Mouse (Mus musculus): ENCODE data around the gene Mustn1.

Mustn1 gene

DNA sequence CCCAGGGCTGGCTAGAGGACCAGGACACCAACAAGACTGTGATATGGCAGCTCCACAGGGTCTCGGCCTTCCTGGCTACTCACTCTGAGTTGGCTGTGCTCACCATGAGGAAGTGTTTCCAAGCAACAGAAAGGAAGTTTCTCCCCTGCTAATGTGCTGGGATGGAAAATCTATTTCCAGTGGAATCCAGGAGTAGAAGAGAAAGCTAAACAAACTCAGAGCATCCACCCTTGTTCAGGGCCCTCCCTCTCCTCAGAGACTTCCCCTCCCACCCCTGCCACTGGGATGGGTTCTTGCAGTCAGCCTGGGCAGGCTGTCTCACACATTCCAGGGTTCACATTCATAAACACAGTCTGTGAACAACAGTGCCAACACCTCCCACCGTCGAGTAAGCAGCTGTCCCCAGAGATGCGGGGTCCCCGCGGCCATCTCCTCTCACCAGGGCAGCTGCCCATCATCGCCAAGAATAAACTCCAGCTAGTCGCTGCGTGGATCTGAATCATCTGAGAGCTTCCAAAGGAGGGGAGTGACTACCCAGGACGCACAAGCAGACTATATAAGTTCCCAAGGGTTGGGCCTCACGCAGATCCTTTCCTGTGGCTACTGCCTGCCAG, at the start of gene Mustn1:
Mustn1 (plus strand) TSS at position 243 of the 614 bp plus-strand sequence.
- no peak for DNase-seq

- DNase-seq: no peak
These were observed 41.5 kb upstream of the Mustn1 start for GRCm38 (mm10) chr14:30837416-30837996.

- DNase-seq: no peak
These were observed 35.3 kb upstream of the Mustn1 start for GRCm38 (mm10) chr14:30843701-30844100.

DNA sequence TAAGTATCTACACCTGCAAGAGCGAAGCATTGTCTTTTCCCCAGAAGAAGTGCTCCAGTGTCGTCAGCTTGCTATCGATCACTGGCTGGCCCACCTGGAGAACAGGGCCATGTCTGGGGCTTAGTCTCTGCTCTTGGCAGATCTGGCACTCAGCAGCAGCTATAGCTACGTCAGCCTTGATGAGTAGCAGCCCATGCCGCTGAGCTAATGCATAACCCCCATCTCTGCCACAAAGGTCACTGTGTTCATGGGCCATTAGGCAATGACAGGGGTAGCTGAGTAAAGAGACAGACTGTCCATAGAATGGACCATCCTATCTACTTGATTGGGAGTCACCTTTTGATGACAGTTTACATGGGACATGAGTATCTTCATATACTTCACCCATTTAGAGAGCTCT, 28.5 kb upstream of the Mustn1 start:
- DNase-seq: no peak

GRCm38 (mm10) chr14:30852325-30852724, 26.7 kb upstream of the Mustn1 start:
- no peak for DNase-seq

- no peak for DNase-seq
These were observed 23.7 kb upstream of the Mustn1 start for GRCm38 (mm10) chr14:30855316-30855715.

GRCm38 (mm10) chr14:30856885-30857507, 22.0 kb upstream of the Mustn1 start:
- no peak for DNase-seq

DNA sequence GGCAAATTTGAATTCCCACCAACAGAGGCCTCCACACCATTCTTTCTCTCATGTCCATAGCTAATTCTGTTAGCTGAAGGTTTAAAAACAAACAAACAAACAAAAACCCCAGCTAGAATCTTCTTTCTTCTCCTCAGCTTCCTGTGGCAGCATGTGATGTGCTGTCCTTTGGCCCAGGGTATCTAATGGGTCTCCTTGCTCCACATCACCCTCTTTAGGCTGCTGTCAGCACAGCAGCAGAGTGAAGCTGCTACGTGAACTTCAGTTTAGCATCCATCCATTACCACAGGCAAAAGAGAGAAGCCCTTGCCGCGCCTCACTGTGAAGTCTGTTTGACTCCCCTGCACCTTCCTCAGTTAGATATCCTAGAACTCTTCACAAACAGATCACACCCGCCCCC, 21.0 kb upstream of the Mustn1 start:
- no peak for DNase-seq

- DNase-seq: no peak
These were observed 17.4 kb upstream of the Mustn1 start for GRCm38 (mm10) chr14:30861421-30862125.

DNA sequence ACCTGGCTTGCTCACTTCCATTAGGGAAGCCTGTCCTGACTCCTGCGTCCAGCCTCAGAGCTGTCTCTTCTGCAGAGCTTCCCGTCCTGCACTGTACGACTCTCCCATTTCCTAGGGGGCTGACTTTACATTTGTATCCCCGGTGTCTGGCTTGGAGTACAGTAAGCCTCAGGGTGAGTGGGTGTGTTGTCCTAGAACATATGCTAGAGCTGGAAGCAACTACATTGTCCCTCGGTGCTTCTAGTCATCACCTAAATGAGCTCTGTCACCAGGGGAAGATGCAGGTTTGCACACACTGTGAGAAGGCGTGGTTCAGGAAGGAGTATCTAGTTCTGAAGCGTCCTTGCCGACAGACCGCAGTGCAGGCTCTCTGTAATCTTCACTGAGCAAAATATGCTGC, 16.6 kb upstream of the Mustn1 start:
- DNase-seq: no peak

GRCm38 (mm10) chr14:30865311-30865710, 13.7 kb upstream of the Mustn1 start:
- peak; percentile 38 for DNase-seq

GRCm38 (mm10) chr14:30867042-30867441, 12.0 kb upstream of the Mustn1 start:
- DNase-seq: peak; percentile 83

GRCm38 (mm10) chr14:30868826-30869225, 10.2 kb upstream of the Mustn1 start:
- no peak for DNase-seq

DNA sequence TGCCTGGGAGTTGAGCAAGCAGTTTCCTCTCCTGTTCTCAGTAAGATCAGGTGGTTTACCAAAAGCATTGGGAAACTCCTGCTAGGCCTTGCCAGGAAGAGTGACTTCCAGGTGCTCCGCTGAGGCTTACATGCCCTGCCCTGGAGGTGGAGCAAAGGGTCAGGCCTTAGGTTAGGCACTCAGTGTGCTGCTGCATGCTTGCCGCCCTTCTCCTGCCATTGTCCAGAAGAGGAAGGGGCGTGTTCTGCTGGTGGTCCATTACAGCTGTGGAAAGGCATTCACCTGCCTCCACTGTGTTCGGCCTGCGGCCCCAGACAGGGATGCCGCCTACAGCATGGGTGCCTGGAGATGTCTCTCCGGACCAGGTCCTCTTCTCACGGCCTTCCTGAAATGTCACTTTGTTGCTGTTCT, 9.6 kb upstream of the Mustn1 start:
- no peak for DNase-seq

DNA sequence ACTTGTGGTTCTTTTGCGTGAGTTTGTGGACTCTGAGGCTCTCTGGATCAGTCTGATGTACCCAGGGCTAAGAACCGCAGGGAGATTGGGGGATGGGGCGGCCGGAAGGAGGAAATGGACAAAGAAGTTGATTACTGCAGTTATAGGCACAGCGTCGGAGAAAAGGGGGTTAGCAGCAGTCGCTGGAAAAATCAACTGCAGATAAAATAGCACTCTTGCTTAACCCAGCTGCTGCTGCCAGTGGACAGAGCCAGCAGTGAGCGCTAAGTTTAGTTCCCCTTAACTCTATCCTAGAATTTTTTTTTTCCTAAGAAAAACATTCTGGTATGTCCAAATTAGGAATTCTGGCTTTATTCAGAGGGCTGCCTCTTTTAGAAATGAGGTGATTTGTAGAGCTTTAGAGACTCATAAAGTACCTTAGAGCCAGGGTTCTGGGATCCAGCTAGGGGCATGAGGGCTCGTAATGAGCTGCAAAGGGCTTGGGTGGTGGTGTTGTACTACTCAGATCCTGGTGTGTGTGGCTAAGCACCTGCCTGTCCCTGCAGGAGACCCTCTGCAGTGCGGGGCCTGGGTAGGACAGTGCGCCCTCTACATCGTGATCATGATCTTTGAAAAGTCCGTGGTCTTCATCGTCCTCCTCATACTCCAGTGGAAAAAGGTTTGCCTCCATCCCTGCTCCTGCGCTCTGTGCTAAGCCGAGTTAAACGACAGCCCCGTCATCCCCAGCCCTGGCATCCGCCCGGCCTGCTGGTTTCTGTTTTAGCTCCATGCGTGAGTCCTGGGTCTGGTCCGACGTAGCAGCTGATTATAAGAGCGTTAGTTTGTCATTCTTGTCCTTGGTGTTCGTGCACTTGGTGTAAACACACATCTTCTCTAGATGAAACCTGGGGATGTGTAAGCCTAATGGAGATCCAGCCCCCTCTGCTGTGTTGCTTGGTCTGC, 8.5 kb upstream of the Mustn1 start:
- DNase-seq: no peak

DNA sequence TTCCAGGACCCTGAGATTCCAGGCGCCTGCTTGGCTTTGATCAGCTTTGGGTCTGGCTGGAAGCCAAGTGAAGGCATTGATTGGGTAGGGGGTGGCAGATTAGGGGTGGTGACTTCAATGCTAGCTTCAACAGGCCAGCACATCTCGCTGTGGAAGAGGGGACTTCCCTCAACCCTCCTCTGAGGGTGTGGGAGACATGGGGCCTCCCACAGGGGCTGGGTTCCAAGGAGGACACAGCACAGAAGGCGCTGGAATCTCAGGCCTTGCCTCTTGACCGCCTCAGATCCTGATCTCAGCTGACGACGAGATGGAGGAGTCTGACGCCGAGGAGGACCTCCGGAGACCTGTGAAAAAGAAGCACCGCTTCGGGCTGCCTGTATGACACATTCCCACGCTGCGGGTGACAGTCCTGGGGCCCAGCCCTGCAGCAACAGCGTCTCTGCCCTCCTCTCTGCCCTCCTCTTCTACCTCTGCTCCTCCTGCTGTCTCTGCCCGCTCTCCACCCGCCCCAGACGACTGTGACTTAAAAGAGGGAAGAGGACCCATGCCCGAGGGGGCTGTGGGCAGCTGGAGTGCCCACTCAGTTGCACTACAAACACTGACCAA, 4.8 kb upstream of the Mustn1 start:
- DNase-seq: no peak

GRCm38 (mm10) chr14:30875130-30875865, 3.7 kb upstream of the Mustn1 start:
- no peak for DNase-seq

DNA sequence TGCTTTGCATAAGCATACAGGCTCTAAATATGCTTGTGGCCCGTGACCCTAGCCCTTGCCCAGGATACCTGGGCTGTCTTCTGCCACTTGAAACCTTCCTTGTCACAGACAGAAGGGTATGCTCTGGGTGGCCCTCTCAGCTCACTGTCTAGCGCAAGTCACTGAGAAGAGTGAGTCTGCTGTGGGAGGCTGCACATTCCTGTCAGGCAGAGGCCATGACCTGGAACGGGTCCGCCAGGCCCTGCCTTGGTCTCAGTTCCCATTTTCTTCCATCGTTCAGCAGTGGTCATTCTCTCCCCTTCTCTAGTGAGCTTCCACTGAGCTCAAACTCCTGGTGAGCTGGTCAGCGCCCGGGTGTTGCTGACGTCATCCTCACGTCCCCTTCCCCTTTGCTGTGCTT, 3.0 kb upstream of the Mustn1 start:
- DNase-seq: no peak

- no peak for DNase-seq
These were observed 2.5 kb upstream of the Mustn1 start for GRCm38 (mm10) chr14:30876451-30876850.

DNA sequence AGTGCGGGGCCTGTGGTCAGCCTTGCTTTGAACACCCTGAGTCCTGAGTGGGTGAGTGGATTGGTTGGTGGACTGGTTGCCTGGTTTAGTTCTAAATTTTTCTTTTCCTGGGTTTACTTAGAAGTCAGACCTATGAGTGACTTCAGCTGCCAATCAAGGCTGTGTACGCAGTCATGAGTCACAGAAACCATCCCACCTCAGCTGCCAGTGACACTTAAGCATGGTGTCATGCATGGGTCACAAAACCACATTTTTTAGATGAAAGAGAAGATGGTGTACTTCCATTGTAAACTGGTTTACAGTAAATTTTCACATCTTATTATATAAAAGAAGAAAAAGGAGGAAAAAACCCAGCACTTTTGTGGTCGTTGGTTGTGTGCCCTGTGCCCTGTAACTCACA, 1.2 kb upstream of the Mustn1 start:
- no peak for DNase-seq

DNA sequence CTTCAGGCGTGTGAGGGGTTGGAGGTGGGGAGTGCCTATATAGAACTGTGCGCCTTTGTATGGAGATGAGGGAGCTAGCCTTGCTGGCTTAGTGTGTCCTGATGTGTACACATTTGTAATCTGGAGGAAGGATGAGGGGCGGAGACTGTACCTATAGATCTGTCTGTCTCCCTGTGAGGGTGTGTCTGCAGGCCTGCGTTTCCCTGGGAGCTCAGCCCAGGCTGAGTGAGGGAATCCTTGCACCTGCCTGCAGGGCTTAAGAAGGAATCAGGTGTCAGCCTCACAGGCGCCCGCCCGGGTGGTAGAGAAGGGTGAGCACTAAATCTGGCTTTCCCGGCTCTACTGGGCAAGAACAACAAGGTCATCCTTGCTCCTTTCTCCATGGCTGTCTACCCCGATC, 794 bp downstream of the Mustn1 start:
- no peak for DNase-seq

- no peak for DNase-seq
These were observed 1.3 kb downstream of the Mustn1 start for GRCm38 (mm10) chr14:30880251-30880650.
